Mouse (Mus musculus) kidney, adult 2 months (tissue): ENCODE measurements around the gene Ccdc89. TPM values are rescaled to one million over a fixed set of nuclear protein-coding genes. Genes with fewer than 3 reads are reported as not detected.

Experiments used
- DNase-seq: peaks from one replicate; pipeline ENCODE4 v3.0.0; 2021
- H3K27ac ChIP-seq: fragments of 200-500 bp; 2 replicates; pipeline ENCODE4 v1.5.1; 2012; ENCODE audit warnings: low read depth, low read length, control low read depth, inconsistent platforms; ENCODE audit not compliant: insufficient read depth
- H3K27me3 ChIP-seq: fragments of 200-500 bp; replicated peaks from 2 replicates; pipeline ENCODE4 v1.6.1; 2012; ENCODE audit warnings: mild to moderate bottlenecking, moderate library complexity, low read length, inconsistent platforms; ENCODE audit not compliant: control insufficient read depth, insufficient read depth
- H3K36me3 ChIP-seq: fragments of 200-500 bp; 2 replicates; pipeline ENCODE4 v1.6.1; 2012; ENCODE audit warnings: mild to moderate bottlenecking, moderate library complexity, low read length, inconsistent platforms; ENCODE audit not compliant: control insufficient read depth, insufficient read depth
- H3K4me1 ChIP-seq: fragments of 200-500 bp; 2 replicates; pipeline ENCODE4 v1.6.1; 2011; ENCODE audit warnings: low read length; ENCODE audit not compliant: control insufficient read depth, insufficient read depth
- H3K4me3 ChIP-seq: fragments of 200-500 bp; 2 replicates; pipeline ENCODE4 v1.5.1; 2011; ENCODE audit warnings: mild to moderate bottlenecking, low read depth, low read length, control low read depth; ENCODE audit not compliant: insufficient read depth
- CTCF ChIP-seq: fragments of 200-500 bp; conservative IDR thresholded peaks from 2 replicates; pipeline ENCODE4 v1.5.1; 2011; ENCODE audit warnings: low read depth, mild to moderate bottlenecking, control low read depth, low read length, moderate library complexity, mixed read lengths; ENCODE audit not compliant: insufficient read depth, insufficient read length
- POLR2A ChIP-seq: fragments of 200-500 bp; IDR thresholded peaks from one replicate; pipeline ENCODE4 v1.6.1; 2011; ENCODE audit warnings: low read depth, low read length, control low read depth
- WGBS: fragments of 180-500 bp; shearing (Covaris S2); methylation state at CpG from one replicate; pipeline ENCODE4 v1.1.7; 2018; 5-methylcytosine and 5-hydroxymethylcytosine counted together
- polyA plus RNA-seq: library from polyadenylated mRNA; depleted of rRNA; stranded (reverse); fragments of >200 nt; gene quantifications from 2 replicates; pipeline ENCODE4 v1.2.3, GENCODE M21; 2012

Ccdc89 gene
- polyA plus RNA-seq, 1 experiment: 0.13 TPM

DNA sequence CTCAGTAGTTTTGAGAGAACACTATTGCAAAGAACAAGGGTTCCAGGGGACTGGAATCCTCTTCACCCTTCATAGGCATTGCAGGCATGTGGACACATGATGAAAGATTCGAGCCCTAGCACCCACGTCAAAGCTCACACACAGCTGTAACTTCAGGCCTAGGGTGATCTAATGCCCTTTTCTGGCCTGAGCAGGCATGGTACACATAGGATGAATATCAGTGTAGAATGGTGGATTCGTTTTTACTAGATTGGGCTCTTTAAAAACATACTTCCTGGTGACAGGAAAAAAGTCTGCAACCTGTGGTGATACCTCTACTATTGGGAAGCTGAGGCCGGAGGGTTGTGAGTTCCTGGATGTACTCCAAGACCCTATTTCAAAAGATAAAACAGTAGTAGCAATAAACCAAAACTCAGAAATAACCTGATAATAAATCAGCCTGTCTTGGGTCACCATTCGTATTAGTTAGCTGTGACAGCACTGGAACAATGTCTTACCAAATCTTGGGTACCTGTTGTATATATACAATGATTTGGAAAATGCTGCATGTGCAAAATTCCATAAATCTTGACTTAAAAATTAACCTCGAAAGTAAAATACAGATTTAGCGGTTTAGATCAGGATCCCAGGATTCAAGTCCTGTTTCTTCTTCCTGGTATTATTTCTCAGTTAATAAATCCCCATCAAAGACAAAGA lies 29.9 kb downstream of the Ccdc89 start:
- H3K4me1 ChIP-seq: peaks cover 8% of the 10 kb centered on the region
- peak overlapping the region; percentile 67 for H3K4me3 ChIP-seq
- H3K27ac ChIP-seq: peak overlapping the region; percentile 80
- no peak for TF ChIP-seq POLR2A
- TF ChIP-seq CTCF: no peak
- 5% methylated on average over 7 of the region's 7 CpGs for WGBS
- no peaks in the 10 kb centered on the region for H3K27me3 ChIP-seq
- no peak for DNase-seq
- H3K36me3 ChIP-seq: peaks cover 1% of the 10 kb centered on the region

GRCm38 (mm10) chr7:90456845-90457468 lies 30.6 kb downstream of the Ccdc89 start, which contains the start of gene Tmem126a:
Gene Tmem126a (minus strand): TSS chr7:90457229.
- TF ChIP-seq CTCF (peak; percentile 35), POLR2A (peak; percentile 84)

GRCm38 (mm10) chr7:90457517-90457916 lies 31.1 kb downstream of the Ccdc89 start:
- H3K4me3 ChIP-seq: peak overlapping the region; percentile 67
- peaks cover 1% of the 10 kb centered on the region; the same call in 1 of the 2 replicates for H3K36me3 ChIP-seq
- peaks cover 8% of the 10 kb centered on the region for H3K4me1 ChIP-seq
- H3K27me3 ChIP-seq: no peaks in the 10 kb centered on the region
- H3K27ac ChIP-seq: peak overlapping the region; percentile 85
- no peak; the same call in 1 of the 2 replicates for TF ChIP-seq CTCF
- TF ChIP-seq POLR2A: no peak
- DNase-seq: peak; percentile 25
- 2% methylated on average over 10 of the region's 10 CpGs for WGBS

More at GRCm38 (mm10) chr7:90456845-90457468, 30.6 kb downstream of the Ccdc89 start, which contains the start of gene Tmem126a:
- peak within 1 kb of the TSS; percentile 67 for H3K4me3 ChIP-seq
- under 1% methylated on average over 41 of the region's 41 CpGs for WGBS
- peaks cover 1% of the 10 kb centered on the region; the same call in 1 of the 2 replicates for H3K36me3 ChIP-seq
- peaks cover 8% of the 10 kb centered on the region for H3K4me1 ChIP-seq
- no peaks in the 10 kb centered on the region for H3K27me3 ChIP-seq
- peak within 1 kb of the TSS; percentile 85 for H3K27ac ChIP-seq
- DNase-seq: peak; percentile 95

- no peak for TF ChIP-seq POLR2A
- no peak for TF ChIP-seq CTCF
- H3K4me3 ChIP-seq: no peak overlapping the region
- no peaks in the 10 kb centered on the region for H3K36me3 ChIP-seq
- 58% methylated on average over 10 of the region's 10 CpGs for WGBS
- H3K27ac ChIP-seq: no peak overlapping the region
- H3K27me3 ChIP-seq: no peaks in the 10 kb centered on the region
- peaks cover 8% of the 10 kb centered on the region for H3K4me1 ChIP-seq
- no peak for DNase-seq
Measured at GRCm38 (mm10) chr7:90460330-90460729, 34.0 kb downstream of the Ccdc89 start.

- Histone ChIP-seq H3K4me1 (peaks cover 6% of the 10 kb centered on the region), H3K27ac (no peak overlapping the region), H3K27me3 (no peaks in the 10 kb centered on the region), H3K36me3 (no peaks in the 10 kb centered on the region), H3K4me3 (no peak overlapping the region)
- peak; percentile 43 for TF ChIP-seq CTCF
- TF ChIP-seq POLR2A: no peak
- DNase-seq: peak; percentile 50
- 24% methylated on average over 14 of the region's 14 CpGs for WGBS
Measured at GRCm38 (mm10) chr7:90460930-90461329, 34.6 kb downstream of the Ccdc89 start.

DNA sequence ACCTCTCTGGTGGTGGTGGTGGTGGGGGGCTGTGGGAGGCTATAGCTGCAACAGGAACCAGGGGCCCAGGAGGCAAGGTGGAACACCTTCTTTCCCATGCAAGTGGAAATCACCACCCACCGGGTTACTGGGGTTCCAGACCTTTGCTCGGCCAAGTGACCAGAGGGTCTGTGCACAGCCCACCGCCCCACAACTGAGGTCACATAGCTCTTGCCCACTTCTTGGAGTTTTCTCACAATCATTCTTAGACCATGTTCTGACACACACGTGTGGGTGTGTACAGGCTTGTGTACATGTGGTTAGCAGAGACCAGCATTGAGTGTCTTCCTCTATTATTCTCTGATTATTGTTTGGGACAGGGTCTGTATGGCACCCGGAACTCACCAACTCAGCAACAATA lies 35.1 kb downstream of the Ccdc89 start:
- WGBS: 95% methylated on average over 5 of the region's 5 CpGs
- H3K4me3 ChIP-seq: no peak overlapping the region
- no peaks in the 10 kb centered on the region for H3K36me3 ChIP-seq
- no peak for DNase-seq
- H3K27ac ChIP-seq: no peak overlapping the region
- 0 out of 2 replicates have a peak, but pooled peaks cover 2% of the 10 kb centered on the region for H3K4me1 ChIP-seq
- H3K27me3 ChIP-seq: no peaks in the 10 kb centered on the region
- TF ChIP-seq CTCF (no peak), POLR2A (no peak)

GRCm38 (mm10) chr7:90473511-90473910 lies 47.1 kb downstream of the Ccdc89 start:
- H3K36me3 ChIP-seq: peaks cover 4% of the 10 kb centered on the region
- DNase-seq: no peak
- no peak overlapping the region for H3K27ac ChIP-seq
- H3K4me1 ChIP-seq: no peaks in the 10 kb centered on the region; the same call in 1 of the 2 replicates
- WGBS: 72% methylated on average over 2 of the region's 2 CpGs
- TF ChIP-seq POLR2A: no peak
- no peak for TF ChIP-seq CTCF
- no peak overlapping the region for H3K4me3 ChIP-seq
- H3K27me3 ChIP-seq: no peaks in the 10 kb centered on the region
